Mouse (Mus musculus): Measurements from ENCODE around the gene Uvssa.

Uvssa gene

DNA sequence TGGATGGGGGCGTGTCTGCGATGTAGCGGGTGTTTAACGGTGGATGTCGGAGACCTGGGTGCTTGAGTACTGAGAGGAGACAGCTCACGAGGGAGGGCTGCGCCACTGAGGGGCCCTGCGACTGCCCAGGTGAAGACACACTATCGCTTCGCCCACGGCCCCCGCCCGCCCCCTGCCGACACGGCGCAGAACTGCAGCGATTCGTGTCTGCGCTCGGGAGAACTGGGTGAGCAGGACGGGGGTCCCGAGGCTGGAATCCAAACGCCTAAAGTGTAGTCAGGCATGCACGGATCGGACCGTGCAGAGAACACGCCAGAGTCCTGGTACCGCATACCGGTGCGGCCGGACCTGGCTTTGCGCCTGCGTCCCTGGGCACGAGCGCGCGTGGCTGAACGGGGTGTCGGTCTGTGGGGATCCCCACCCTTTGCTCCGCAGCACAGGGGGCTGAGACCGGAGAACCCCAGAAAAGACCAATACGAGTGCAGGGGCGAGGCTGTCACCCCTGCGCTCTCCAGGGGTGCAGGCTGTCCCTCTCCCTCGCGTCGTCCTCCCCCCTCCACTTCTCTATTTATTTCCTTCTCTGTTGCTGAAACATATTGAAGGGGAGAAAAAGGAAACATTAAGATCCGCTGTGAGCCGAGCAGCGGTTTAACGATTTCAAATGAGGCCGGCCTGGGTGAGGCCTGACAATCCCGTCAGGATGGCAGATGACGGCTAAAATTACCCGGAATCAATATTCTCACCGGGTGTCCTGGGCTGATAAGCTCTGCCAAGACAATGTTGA is 64.8 kb downstream of the Uvssa start:
- no peak for DNase-seq (ENCODE audit: low read depth, low spot score)

DNA sequence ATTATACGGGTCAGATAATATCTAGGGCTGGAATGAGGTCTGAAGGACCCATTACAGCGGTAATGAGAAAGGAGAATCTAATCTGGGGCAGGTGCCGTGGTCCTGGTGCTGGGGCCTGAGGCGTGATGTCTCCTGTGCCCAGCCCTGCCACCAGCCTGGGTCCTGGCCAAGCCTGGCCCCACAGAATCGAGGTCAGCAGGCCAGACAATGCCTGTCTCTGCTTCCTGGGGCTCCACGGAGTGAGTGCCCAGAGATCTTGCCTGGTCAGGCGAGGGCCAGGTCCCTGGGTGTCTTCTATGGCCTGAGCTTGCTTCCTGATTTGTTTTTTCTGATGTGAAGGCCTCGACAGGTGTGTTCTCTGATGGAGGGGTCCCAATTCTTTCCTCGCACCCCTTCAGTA is 65.4 kb downstream of the Uvssa start:
- no peak for DNase-seq (ENCODE audit: low read depth, low spot score)

DNA sequence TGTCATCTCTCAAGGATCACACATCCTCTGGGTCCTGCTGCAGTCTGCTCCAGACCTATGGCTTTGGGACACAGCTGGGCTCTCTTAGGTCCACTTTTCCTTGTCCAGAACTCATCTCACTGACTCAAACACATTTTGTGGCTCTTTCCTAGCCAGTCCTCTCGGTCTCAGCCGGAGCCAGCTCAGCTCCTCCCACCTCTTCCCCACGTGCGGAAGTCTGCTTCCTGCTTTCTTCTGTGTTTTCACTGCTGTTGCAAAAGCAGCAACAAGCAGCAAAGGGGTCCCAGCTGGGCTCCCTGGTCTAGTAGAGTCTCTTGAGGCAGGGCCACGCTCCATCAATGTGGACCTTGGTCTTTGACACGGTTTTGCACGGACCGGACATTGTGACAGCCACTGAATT is 77.4 kb downstream of the Uvssa start:
- DNase-seq (ENCODE audit: low read depth, low spot score) = no peak

DNA sequence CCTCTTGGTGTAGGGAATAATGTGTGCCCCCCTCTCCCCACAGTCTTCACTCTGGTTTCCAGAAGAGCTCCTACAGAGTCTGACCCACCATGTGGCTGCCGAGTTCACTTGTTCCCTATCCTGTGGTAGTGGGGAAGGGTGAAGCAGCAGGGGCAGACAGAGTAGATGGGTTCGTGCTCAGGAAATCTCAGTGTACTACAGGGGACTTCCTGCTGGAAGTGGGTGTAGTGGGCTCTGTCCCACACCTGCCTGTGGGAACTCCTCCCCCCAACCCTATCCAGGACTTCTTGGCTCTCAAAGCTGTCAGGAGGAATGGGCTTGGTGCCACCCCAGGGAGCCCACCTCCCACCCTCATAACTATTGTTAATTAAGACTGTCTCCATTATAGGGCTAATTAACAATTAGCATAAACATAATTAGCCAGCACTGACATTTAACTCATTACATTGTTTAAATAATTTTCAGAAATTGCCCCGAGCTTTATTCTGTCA is 79.8 kb downstream of the Uvssa start:
- no peak for DNase-seq (ENCODE audit: low read depth, low spot score)

DNA sequence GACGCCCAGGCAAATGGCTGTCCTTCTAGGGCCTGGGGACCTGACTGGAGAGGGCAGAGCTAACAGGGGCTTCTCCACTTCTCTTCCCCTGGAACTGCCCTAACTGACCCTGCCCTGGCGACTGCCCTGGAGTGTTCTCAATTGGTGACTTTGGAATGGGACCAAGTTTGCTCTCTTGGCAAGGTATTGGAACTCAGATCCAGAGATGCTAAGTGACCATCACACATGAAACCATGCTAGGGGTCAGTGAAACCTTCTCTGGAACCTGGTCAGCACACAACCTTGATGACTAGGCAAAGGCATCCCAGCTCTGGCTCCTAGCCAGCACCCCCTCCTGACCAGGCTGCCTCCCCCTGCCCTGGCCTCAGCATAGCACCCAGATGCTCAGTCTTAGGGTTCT is 80.8 kb downstream of the Uvssa start:
- DNase-seq (ENCODE audit: low read depth, low spot score) = no peak

DNA sequence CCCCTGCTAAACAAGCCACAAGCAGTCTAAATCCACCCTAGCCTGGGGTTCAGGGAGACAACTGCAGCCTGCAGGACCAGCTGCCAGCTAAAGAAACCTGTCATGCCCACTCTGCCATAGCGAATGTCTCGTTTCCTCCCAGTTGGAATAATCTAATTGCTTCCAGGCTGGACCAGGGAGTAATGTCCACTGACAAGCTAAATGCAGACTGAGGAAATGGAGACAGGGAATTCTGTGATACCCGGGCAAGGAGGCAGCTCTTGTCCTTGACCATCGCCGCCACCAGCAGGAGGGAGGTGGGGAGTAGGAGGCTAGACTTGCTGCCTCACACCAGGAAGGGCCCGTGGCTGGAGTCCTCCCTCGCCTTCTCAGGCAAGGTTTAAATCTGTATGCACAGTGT is 86.0 kb downstream of the Uvssa start:
- DNase-seq (ENCODE audit: low read depth, low spot score) = no peak

DNA sequence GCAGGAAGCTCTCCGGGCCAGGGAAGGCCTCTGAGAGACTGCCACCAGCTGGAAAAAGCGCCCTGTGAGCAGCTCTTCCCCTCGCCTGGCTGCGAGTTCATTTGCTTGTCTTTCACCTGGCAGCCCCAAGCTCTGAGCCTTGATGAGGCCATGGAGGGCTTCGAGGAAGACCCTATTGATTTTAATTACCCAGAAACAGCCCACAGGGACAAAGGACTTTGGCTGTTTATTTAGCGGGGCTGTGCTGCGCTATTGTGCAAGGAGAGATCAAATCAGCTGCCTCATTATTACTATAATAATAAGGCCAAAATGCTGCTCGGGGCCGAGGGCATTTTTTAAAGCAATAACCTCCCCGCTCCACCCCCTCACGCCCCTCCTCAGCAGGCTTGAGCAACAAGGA is 87.1 kb downstream of the Uvssa start:
- no peak for DNase-seq (ENCODE audit: low read depth, low spot score)
